Mouse (Mus musculus) intestine, embryonic 14.5 days (tissue): ENCODE data around the gene Supt20. TPM values are rescaled to one million over a fixed set of nuclear protein-coding genes. Genes with fewer than 3 reads are reported as not detected.
"Not testable (repeated sequence)": the region's sequence is repeated elsewhere in the genome, so short reads cannot be mapped to it uniquely, and the experiment has no call there.

ENCODE experiments used
- ATAC-seq: fragments of 200-750 bp; cut with Nextera tagmentation; replicated peaks from 2 replicates; pipeline ENCODE4 v1.8.0; 2017; ENCODE audit warnings: low read depth, moderate number of reproducible peaks, moderate TSS enrichment, moderate library complexity; ENCODE audit not compliant: low FRiP score, low TSS enrichment
- DNase-seq: peaks from one replicate; pipeline ENCODE4 v3.0.0-alpha.2; 2018; ENCODE audit warnings: low spot score
- H3K27ac ChIP-seq: fragments of 300-500 bp; sonication (generic); 2 replicates; pipeline ENCODE4 v1.5.1; 2014; ENCODE audit warnings: low read depth, mild to moderate bottlenecking, control low read depth
- H3K27me3 ChIP-seq: fragments of 300-500 bp; sonication (generic); replicated peaks from 2 replicates; pipeline ENCODE4 v1.6.1; 2014; ENCODE audit warnings: low read length, control low read depth; ENCODE audit not compliant: control insufficient read depth, insufficient read depth
- H3K36me3 ChIP-seq: fragments of 300-500 bp; sonication (generic); 2 replicates; pipeline ENCODE4 v1.6.1; 2014; ENCODE audit warnings: low read length, control low read depth; ENCODE audit not compliant: control insufficient read depth, insufficient read depth
- H3K4me1 ChIP-seq: fragments of 300-500 bp; sonication (generic); replicated peaks from 2 replicates; pipeline ENCODE4 v1.6.1; 2014; ENCODE audit warnings: low read length, control low read depth, mixed read lengths; ENCODE audit not compliant: control insufficient read depth, insufficient read depth
- H3K4me2 ChIP-seq: fragments of 300-500 bp; sonication (generic); 2 replicates; pipeline ENCODE4 v1.6.1; 2014; ENCODE audit warnings: low read length
- H3K4me3 ChIP-seq: fragments of 300-500 bp; sonication (generic); 2 replicates; pipeline ENCODE4 v1.5.1; 2014; ENCODE audit warnings: low read depth, low read length, control low read depth, mixed read lengths
- H3K9ac ChIP-seq: fragments of 300-500 bp; sonication (generic); 2 replicates; pipeline ENCODE4 v1.6.1; 2014; ENCODE audit warnings: mild to moderate bottlenecking, low read length
- H3K9me3 ChIP-seq: fragments of 300-500 bp; sonication (generic); 2 replicates; pipeline ENCODE4 v1.6.1; 2016; ENCODE audit warnings: low read length, control low read depth; ENCODE audit not compliant: control insufficient read depth
- whole genome bisulfite sequencing: fragments of 180-500 bp; shearing (Covaris S2); extraction: QIAGEN DNeasy Blood & Tissue Kit; methylation state at CpG from one replicate; pipeline ENCODE4 v1.1.7; 2014; 5-methylcytosine and 5-hydroxymethylcytosine counted together
- polyA plus RNA-seq: library from polyadenylated mRNA; unstranded; fragments of >200 nt; fragmentation: Nextera tagmentation; extraction: Ambion mirVana; gene quantifications from 2 replicates; pipeline ENCODE4 v1.2.1, GENCODE M21; 2014

Gene Supt20
- polyA plus RNA-seq, 1 experiment from 2014 or later, result 100 TPM

DNA sequence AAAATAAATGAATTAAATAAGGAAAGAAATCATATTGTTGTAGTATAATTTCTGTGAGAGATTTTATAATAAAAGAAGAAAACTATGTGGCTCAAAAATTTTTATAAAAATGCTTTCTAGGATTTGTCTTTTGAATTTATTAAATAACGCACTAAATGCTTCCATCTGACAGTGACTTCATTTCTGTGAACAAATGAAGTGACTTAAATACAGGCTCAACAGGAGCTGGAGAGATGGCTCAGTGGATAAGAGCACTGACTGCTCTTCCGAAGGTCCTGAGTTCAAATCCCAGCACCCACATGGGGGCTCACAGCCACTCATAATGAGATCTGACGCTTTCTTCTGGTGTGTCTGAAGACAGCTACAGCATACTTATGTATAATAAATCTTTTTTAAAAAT is 7.4 kb upstream of the Supt20 start:
- Histone ChIP-seq H3K36me3 (no peaks in the 10 kb centered on the region), H3K27me3 (no peaks in the 10 kb centered on the region), H3K4me2 (no peak overlapping the region), H3K4me1 (no peaks in the 10 kb centered on the region; the same call in 1 of the 2 replicates), H3K27ac (no peak overlapping the region), H3K9me3 (no peaks in the 10 kb centered on the region), H3K9ac (no peak overlapping the region), H3K4me3 (no peak overlapping the region)
- DNase-seq (no peak), ATAC-seq (no peak)
- WGBS, result 91% methylated on average over 3 of the region's 3 CpGs

DNA sequence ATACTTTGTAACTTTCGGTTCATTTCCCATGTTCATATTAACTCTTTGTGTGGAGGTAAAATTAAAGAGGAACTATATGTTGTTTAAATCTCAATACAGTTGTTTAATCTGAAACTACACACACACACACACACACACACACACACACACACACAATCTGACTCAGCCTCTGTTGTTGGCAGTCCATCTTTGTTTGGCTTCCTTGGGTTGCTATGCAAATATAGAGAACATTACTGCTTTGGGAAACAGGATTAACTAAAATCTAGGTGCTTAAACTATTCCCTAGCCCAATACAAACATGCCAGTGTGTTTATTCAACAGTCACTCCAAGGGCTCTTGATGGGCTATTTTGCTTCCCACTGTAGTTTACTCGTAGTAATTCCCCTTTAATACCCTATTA is 5.4 kb upstream of the Supt20 start:
- Histone ChIP-seq H3K4me3 (no peak overlapping the region), H3K27ac (no peak overlapping the region), H3K9me3 (no peaks in the 10 kb centered on the region), H3K36me3 (no peaks in the 10 kb centered on the region), H3K9ac (no peak overlapping the region), H3K4me2 (no peak overlapping the region), H3K27me3 (no peaks in the 10 kb centered on the region), H3K4me1 (no peaks in the 10 kb centered on the region)
- DNase-seq (no peak), ATAC-seq (no peak)
- WGBS, result 58% methylated on average over 2 of the region's 2 CpGs

- no peaks in the 10 kb centered on the region for H3K9me3 ChIP-seq
- ATAC-seq, result no peak
- 36% methylated on average over 2 of the region's 2 CpGs for WGBS
These were observed 3.5 kb upstream of the Supt20 start for GRCm38 (mm10) chr3:54689091-54689490.

DNA sequence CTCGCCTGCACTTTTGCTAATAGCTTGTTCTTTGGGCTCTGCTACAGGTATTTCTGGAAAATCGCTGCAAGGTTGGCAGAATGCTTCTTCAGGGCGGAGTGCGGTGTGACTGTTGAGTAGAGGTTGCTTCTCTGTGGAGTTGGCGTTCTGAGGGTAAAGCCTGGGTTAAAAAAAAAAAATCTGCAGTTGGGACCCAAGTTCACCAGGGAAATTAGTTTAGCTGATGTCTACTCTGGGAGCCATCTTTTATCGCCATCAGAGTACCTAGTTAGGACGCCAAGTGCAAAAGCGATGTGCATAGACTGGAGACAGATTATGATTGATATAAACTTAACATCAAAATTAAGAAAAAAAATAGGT is 429 bp downstream of the Supt20 start:
- 1% methylated on average over 8 of the region's 8 CpGs for WGBS
- peak overlapping the region; percentile 86 for H3K27ac ChIP-seq
- no peaks in the 10 kb centered on the region for H3K27me3 ChIP-seq
- peak overlapping the region; percentile 87 for H3K4me3 ChIP-seq
- peaks cover 3% of the 10 kb centered on the region; the same call in 1 of the 2 replicates for H3K4me1 ChIP-seq
- H3K9me3 ChIP-seq, result no peaks in the 10 kb centered on the region
- DNase-seq (no peak), ATAC-seq (peak; percentile 19; the same call in 1 of the 2 replicates)
- H3K9ac ChIP-seq, result peak overlapping the region; percentile 70
- peaks cover 34% of the 10 kb centered on the region for H3K36me3 ChIP-seq
- H3K4me2 ChIP-seq, result peak overlapping the region; percentile 85

More at GRCm38 (mm10) chr3:54689091-54689490, 3.5 kb upstream of the Supt20 start:
- Histone ChIP-seq H3K4me1 (no peaks in the 10 kb centered on the region), H3K27me3 (no peaks in the 10 kb centered on the region), H3K4me3 (no peak overlapping the region), H3K36me3 (no peaks in the 10 kb centered on the region), H3K27ac (no peak overlapping the region), H3K4me2 (no peak overlapping the region), H3K9ac (no peak overlapping the region)
- DNase-seq, result no peak

GRCm38 (mm10) chr3:54699759-54700301 is 7.2 kb downstream of the Supt20 start:
- peaks cover 85% of the 10 kb centered on the region for H3K36me3 ChIP-seq

GRCm38 (mm10) chr3:54704106-54704505 is 11.5 kb downstream of the Supt20 start:
- ATAC-seq, result not testable (repeated sequence)
- 95% methylated on average over 8 of the region's 8 CpGs for WGBS

More at GRCm38 (mm10) chr3:54699759-54700301, 7.2 kb downstream of the Supt20 start:
- DNase-seq (no peak), ATAC-seq (no peak)
- Histone ChIP-seq H3K4me1 (no peaks in the 10 kb centered on the region), H3K27ac (no peak overlapping the region), H3K9ac (no peak overlapping the region), H3K27me3 (no peaks in the 10 kb centered on the region), H3K4me3 (no peak overlapping the region), H3K9me3 (no peaks in the 10 kb centered on the region), H3K4me2 (no peak overlapping the region)
- WGBS, result 74% methylated on average over 5 of the region's 5 CpGs

GRCm38 (mm10) chr3:54708972-54709371 is 16.4 kb downstream of the Supt20 start:
- Histone ChIP-seq H3K4me2 (no peak overlapping the region), H3K4me1 (no peaks in the 10 kb centered on the region), H3K9me3 (no peaks in the 10 kb centered on the region), H3K27me3 (no peaks in the 10 kb centered on the region), H3K27ac (no peak overlapping the region), H3K9ac (no peak overlapping the region), H3K36me3 (peaks cover 93% of the 10 kb centered on the region), H3K4me3 (no peak overlapping the region)
- ATAC-seq (no peak), DNase-seq (no peak)
- WGBS, result 86% methylated on average over 9 of the region's 9 CpGs

More at GRCm38 (mm10) chr3:54704106-54704505, 11.5 kb downstream of the Supt20 start:
- H3K9ac ChIP-seq, H3K27ac ChIP-seq, H3K27me3 ChIP-seq, H3K4me1 ChIP-seq, H3K4me3 ChIP-seq, H3K9me3 ChIP-seq, H3K4me2 ChIP-seq, DNase-seq: not testable (repeated sequence)
- peaks cover 91% of the 10 kb centered on the region for H3K36me3 ChIP-seq

GRCm38 (mm10) chr3:54714253-54714652 is 21.6 kb downstream of the Supt20 start, which contains the start of gene Gm21958:
Gene Gm21958 (minus strand): TSS chr3:54714353.
- WGBS, result 95% methylated on average over 6 of the region's 6 CpGs
- H3K27me3 ChIP-seq, result no peaks in the 10 kb centered on the region
- no peak within 1 kb of the TSS for H3K27ac ChIP-seq
- peaks cover 94% of the 10 kb centered on the region for H3K36me3 ChIP-seq
- H3K9ac ChIP-seq, result no peak within 1 kb of the TSS
- H3K4me2 ChIP-seq, result no peak within 1 kb of the TSS
- H3K4me3 ChIP-seq, result no peak within 1 kb of the TSS
- ATAC-seq (no peak), DNase-seq (no peak)
- H3K4me1 ChIP-seq, result no peaks in the 10 kb centered on the region
- H3K9me3 ChIP-seq, result no peaks in the 10 kb centered on the region

DNA sequence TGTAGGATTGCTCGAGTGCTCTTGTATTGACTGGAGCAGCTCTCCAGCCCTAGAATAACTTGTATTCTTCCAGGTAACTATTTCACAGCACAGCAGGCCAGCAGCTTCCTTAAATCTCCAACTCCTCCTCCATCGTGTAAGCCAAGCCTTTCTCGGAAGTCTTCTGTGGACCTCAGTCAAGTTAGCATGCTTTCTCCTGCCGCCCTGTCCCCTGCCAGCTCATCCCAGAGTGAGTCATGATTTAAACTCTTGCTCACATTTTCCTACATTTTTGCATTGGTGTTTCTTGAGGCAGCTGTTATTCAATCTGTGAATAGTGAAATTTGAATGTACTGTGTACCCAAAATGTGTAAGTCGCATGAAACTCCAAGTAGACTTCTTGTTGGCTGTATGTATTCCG is 22.9 kb downstream of the Supt20 start:
- no peak overlapping the region for H3K27ac ChIP-seq
- H3K27me3 ChIP-seq, result no peaks in the 10 kb centered on the region
- ATAC-seq, result no peak
- no peak overlapping the region for H3K4me3 ChIP-seq
- H3K9me3 ChIP-seq, result no peaks in the 10 kb centered on the region
- H3K9ac ChIP-seq, result no peak overlapping the region
- no peaks in the 10 kb centered on the region for H3K4me1 ChIP-seq
- DNase-seq, result no peak
- H3K4me2 ChIP-seq, result no peak overlapping the region
- peaks cover 86% of the 10 kb centered on the region for H3K36me3 ChIP-seq
- WGBS, result 92% methylated on average over 6 of the region's 6 CpGs
